Mouse (Mus musculus) embryonic facial prominence, embryonic 15.5 days (tissue): ENCODE data around the gene Scgb1b3. TPM values are rescaled to one million over a fixed set of nuclear protein-coding genes. Genes with fewer than 3 reads are reported as not detected.

Source experiments
- ATAC-seq: fragments of 200-750 bp; cut with Nextera tagmentation; 2 replicates; pipeline ENCODE4 v1.8.0; 2017; ENCODE audit warnings: low read depth, moderate TSS enrichment; ENCODE audit not compliant: insufficient number of reproducible peaks, low FRiP score, low TSS enrichment
- H3K27ac ChIP-seq: fragments of 300-500 bp; sonication (generic); replicated peaks from 2 replicates; pipeline ENCODE4 v1.5.1; 2015; ENCODE audit warnings: mild to moderate bottlenecking, inconsistent platforms
- H3K27me3 ChIP-seq: fragments of 300-500 bp; sonication (generic); 2 replicates; pipeline ENCODE4 v1.6.1; 2015; ENCODE audit warnings: inconsistent platforms
- H3K36me3 ChIP-seq: fragments of 300-500 bp; sonication (generic); 2 replicates; pipeline ENCODE4 v1.6.1; 2015; ENCODE audit warnings: mild to moderate bottlenecking, inconsistent platforms
- H3K4me1 ChIP-seq: fragments of 300-500 bp; sonication (generic); 2 replicates; pipeline ENCODE4 v1.6.1; 2015; ENCODE audit warnings: inconsistent platforms
- H3K4me2 ChIP-seq: fragments of 300-500 bp; sonication (generic); replicated peaks from 2 replicates; pipeline ENCODE4 v1.6.1; 2015; ENCODE audit warnings: mild to moderate bottlenecking, inconsistent platforms
- H3K4me3 ChIP-seq: fragments of 300-500 bp; sonication (generic); replicated peaks from 2 replicates; pipeline ENCODE4 v1.5.1; 2015; ENCODE audit warnings: mild to moderate bottlenecking, inconsistent platforms
- H3K9ac ChIP-seq: fragments of 300-500 bp; sonication (generic); 2 replicates; pipeline ENCODE4 v1.6.1; 2015; ENCODE audit warnings: inconsistent platforms
- H3K9me3 ChIP-seq: fragments of 300-500 bp; sonication (generic); replicated peaks from 2 replicates; pipeline ENCODE4 v1.6.1; 2016; ENCODE audit warnings: inconsistent platforms
- WGBS: fragments of 180-500 bp; shearing (Covaris S2); methylation state at CpG from one replicate; pipeline ENCODE4 v1.1.7; 2015; 5-methylcytosine and 5-hydroxymethylcytosine counted together
- polyA plus RNA-seq: library from polyadenylated mRNA; unstranded; fragments of >200 nt; fragmentation: Nextera tagmentation; extraction: Ambion mirVana; gene quantifications from 2 replicates; pipeline ENCODE4 v1.2.1, GENCODE M21; 2015

Gene Scgb1b3
- not detected in 2 replicates for polyA plus RNA-seq

DNA sequence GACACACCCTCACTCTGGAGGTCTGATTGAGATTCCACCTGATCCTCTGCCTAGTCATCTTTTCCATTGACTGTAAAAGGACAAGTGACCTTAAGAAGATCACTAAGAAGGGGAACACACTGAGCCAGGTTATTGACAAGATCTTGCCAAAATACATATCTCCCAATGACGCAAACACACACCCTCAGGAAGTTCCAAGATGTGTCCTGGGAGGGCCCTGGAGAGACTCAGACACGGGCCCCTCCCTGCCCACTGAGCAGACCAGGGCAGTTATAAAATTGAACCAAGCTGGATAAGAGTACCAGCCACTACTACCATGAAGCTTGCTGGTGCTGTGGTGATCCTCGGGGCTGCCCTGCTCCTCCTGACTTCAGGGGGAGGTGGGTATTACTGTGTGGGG, at the start of gene Scgb1b3:
TSS of gene Scgb1b3 (plus strand) at position 301 of the 400 bp plus-strand sequence.
- WGBS, result 67% methylated on average over 3 of the region's 3 CpGs
- no peaks in the 10 kb centered on the region for H3K36me3 ChIP-seq
- ATAC-seq, result no peak
- H3K4me1 ChIP-seq, result no peaks in the 10 kb centered on the region
- no peaks in the 10 kb centered on the region for H3K27me3 ChIP-seq
- no peak within 1 kb of the TSS for H3K9ac ChIP-seq
- H3K4me3 ChIP-seq, result no peak within 1 kb of the TSS
- no peaks in the 10 kb centered on the region; the same call in 1 of the 2 replicates for H3K9me3 ChIP-seq
- no peak within 1 kb of the TSS for H3K27ac ChIP-seq
- no peak within 1 kb of the TSS for H3K4me2 ChIP-seq

DNA sequence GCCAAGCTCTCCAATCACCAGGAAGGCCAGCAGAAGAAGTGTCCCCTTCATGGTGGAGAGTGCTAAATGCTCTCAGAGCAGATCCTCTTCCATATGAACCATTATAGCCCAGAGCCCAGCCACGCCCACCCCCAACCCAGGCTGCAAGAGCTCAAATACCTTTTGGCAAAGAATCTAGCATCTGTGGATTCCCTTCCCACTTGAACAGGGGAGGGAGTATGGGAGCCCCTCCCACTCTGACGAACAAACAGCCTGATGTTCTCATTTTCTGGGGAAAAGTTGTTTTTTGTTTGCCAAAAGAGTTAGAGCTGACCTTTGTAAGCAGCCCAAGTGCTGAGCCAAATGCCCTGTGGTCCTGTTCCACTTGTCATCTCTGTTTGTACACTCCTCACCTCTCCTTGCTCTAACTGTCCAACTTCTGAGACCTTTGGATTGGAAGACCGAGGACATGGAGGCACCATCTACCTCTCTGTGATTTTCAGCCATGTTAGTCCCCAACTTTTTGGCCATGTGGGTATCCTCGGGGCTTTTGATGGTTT, 13.3 kb upstream of the Scgb1b3 start, which contains the start of gene Scgb2b3:
TSS of gene Scgb2b3 (minus strand) at position 51 of the 539 bp plus-strand sequence.
- no peaks in the 10 kb centered on the region for H3K27me3 ChIP-seq
- H3K9ac ChIP-seq, result no peak within 1 kb of the TSS
- WGBS, result 62% methylated on average over 4 of the region's 4 CpGs
- H3K27ac ChIP-seq, result no peak within 1 kb of the TSS
- no peak within 1 kb of the TSS for H3K4me2 ChIP-seq
- H3K36me3 ChIP-seq, result no peaks in the 10 kb centered on the region
- no peaks in the 10 kb centered on the region for H3K4me1 ChIP-seq
- H3K9me3 ChIP-seq, result peaks cover 11% of the 10 kb centered on the region
- no peak within 1 kb of the TSS for H3K4me3 ChIP-seq
- ATAC-seq, result no peak

Other genes with a start within 250 kb of the Scgb1b3 start
- gene Scn1b, start 248.6 kb upstream of the Scgb1b3 start, polyA plus RNA-seq, result 7.1 and 7.8 TPM in 2 replicates
- gene Gramd1a, start 219.7 kb upstream of the Scgb1b3 start, polyA plus RNA-seq, result 72.5 and 75.2 TPM in 2 replicates
- not detected in 2 replicates for gene Scgb2b2, start 85.1 kb upstream of the Scgb1b3 start, polyA plus RNA-seq
- not detected in 2 replicates for gene Scgb1b2, start 83.8 kb upstream of the Scgb1b3 start, polyA plus RNA-seq
- gene Scgb2b3, start 13.5 kb upstream of the Scgb1b3 start, polyA plus RNA-seq, result not detected in 2 replicates